In the genomic region with DNA sequence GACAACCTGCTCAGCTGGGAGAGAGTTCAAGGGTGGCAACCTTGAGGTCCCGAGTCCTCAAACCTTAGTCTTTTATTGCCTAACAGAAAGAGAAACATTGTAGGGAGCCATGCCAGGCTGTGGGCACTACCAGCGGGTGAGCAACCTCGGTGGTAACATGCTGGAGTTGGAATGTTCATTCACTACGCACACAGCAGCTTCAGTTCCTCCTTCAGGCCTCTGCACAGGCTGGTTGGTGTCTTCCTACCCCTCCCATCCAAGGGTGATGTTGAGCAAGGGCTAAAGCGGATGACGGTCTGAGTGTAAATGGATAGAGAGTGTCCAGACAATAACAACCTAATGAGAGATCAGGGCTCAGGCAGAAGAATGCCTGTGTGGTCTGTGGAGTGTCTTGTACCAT, we compare ENCODE assay signal across 19 mouse cellular contexts. TPM values are rescaled to one million over a fixed set of nuclear protein-coding genes. Genes with fewer than 3 reads are reported as not detected.
DNase-seq lines count a peak whose midpoint lies in the region; ATAC-seq lines count a peak whose summit lies in the region.
"Had no signal": no experiment of that assay in that cellular context is flagged by ENCODE, and none has a peak within 500 bp of the region (broad histone marks: within the 10 kb centered on the region; RNA-seq: fewer than 3 reads in every experiment).

No protein-coding gene starts in this region.

- peak; percentile 44 for DNase-seq in adrenal gland, postnatal 14 days
- no peak for DNase-seq in adrenal gland, postnatal 4 days (ENCODE audit: low spot score in 2 of 2)
- peak; percentile 20 to 30 for DNase-seq in lung, adult 18-20 months
- no peak for DNase-seq in lung, postnatal 10 days
- DNase-seq in Muller cell, postnatal 12 days (ENCODE audit: inconsistent ontology term), result no peak
- DNase-seq: cerebellum, adult 11-12 months; cerebellum, postnatal 10 days; forebrain, postnatal 0 days; gastrocnemius, postnatal 25 days; heart, postnatal 36 days; kidney, adult 2 months; kidney, postnatal 10 days; liver, embryonic 13.5 days; right cerebral cortex, postnatal 4 days; thymus, adult 2 months had no signal

- peak; percentile 76 for ATAC-seq in granulocyte monocyte progenitor cell, adult 5-6 weeks (replicated peaks; ENCODE audit: poor library complexity, severe bottlenecking)
- peak; percentile 65 for ATAC-seq in neutrophil, adult 5-6 weeks (ENCODE audit: extremely low read depth, insufficient number of reproducible peaks, low FRiP score, poor library complexity, severe bottlenecking)
- ATAC-seq: forebrain, postnatal 0 days; inflammation-experienced regulatory T-cells, adult 6 months had no signal

RNA-seq across cellular contexts. Expression of gene Klhl36, which starts 4.3 kb away (rescaled TPM):
- 6.6 and 10.0 TPM in 2 replicates for total RNA-seq in adrenal gland, postnatal 14 days (2021)
- total RNA-seq in adrenal gland, postnatal 4 days (2021), result 10 to 100 TPM; 15.7 to 18.8 TPM
- total RNA-seq in granulocyte monocyte progenitor cell, adult 5-6 weeks (2014; fragmentation: Nextera tagmentation), result 2.5 and 5.3 TPM in 2 replicates
- total RNA-seq in granulocyte monocyte progenitor cell, adult 5-6 weeks (2017), result 3.5 and 6.7 TPM in 2 replicates
- total RNA-seq in neutrophil, adult 5-6 weeks (2017), result 10.0 and 14.7 TPM in 2 replicates

RNA-seq across cellular contexts. Expression of gene Cotl1, which starts 17.4 kb away (rescaled TPM):
- 56.9 and 79.0 TPM in 2 replicates for total RNA-seq in adrenal gland, postnatal 14 days (2021)
- total RNA-seq in adrenal gland, postnatal 4 days (2021), result 100 to 1,000 TPM in 1 of 2 experiments, 10 to 100 TPM in 1; 95.9 to 114 TPM
- 136 and 152 TPM in 2 replicates for total RNA-seq in granulocyte monocyte progenitor cell, adult 5-6 weeks (2014; fragmentation: Nextera tagmentation)
- total RNA-seq in granulocyte monocyte progenitor cell, adult 5-6 weeks (2017), result 127 and 150 TPM in 2 replicates
- total RNA-seq in neutrophil, adult 5-6 weeks (2017), result 348 and 428 TPM in 2 replicates

RNA-seq across cellular contexts. Expression of gene Usp10, which starts 52.4 kb away (rescaled TPM):
- 103 and 109 TPM in 2 replicates for total RNA-seq in adrenal gland, postnatal 14 days (2021)
- 100 to 1,000 TPM; 108 to 127 TPM for total RNA-seq in adrenal gland, postnatal 4 days (2021)
- total RNA-seq in granulocyte monocyte progenitor cell, adult 5-6 weeks (2014; fragmentation: Nextera tagmentation), result 91.5 and 110 TPM in 2 replicates
- 56.4 and 69.3 TPM in 2 replicates for total RNA-seq in granulocyte monocyte progenitor cell, adult 5-6 weeks (2017)
- total RNA-seq in neutrophil, adult 5-6 weeks (2017), result 35.3 and 44.2 TPM in 2 replicates

RNA-seq across cellular contexts. Expression of gene Gm20388, which starts 52.9 kb away (rescaled TPM):
- 4.6 and 17.6 TPM in 2 replicates for total RNA-seq in adrenal gland, postnatal 14 days (2021)
- 1 to 10 TPM in 1 of 2 experiments, not detected in 1; 8.8 TPM for total RNA-seq in adrenal gland, postnatal 4 days (2021)
- total RNA-seq in granulocyte monocyte progenitor cell, adult 5-6 weeks (2014; fragmentation: Nextera tagmentation), result 7.1 and 23.8 TPM in 2 replicates
- total RNA-seq in granulocyte monocyte progenitor cell, adult 5-6 weeks (2017), result 18.5 and 25.8 TPM in 2 replicates
- 9.9 and 10.8 TPM in 2 replicates for total RNA-seq in neutrophil, adult 5-6 weeks (2017)
- total RNA-seq: layer of hippocampus, postnatal 14 days had no signal

Comparison
In these comparisons a context has a peak if more than half of its experiments do, and no peak if none do; other contexts are left out.
1. DNase-seq: peak in adrenal gland, postnatal 14 days (single experiment) and lung, adult 18-20 months (2 of 2); none in adrenal gland, postnatal 4 days (0 of 2), lung, postnatal 10 days (single experiment) and Muller cell, postnatal 12 days (single experiment).